Mouse (Mus musculus): ENCODE measurements around the gene Lancl2. TPM values are rescaled to one million over a fixed set of nuclear protein-coding genes. Genes with fewer than 3 reads are reported as not detected.

Lancl2 gene
- 10 to 100 TPM; 10.8 to 11.9 TPM for total RNA-seq (2021)
- long read RNA-seq, experiment 1, transcript Lancl2-201 (9 exons, 2,509 nt), result major isoform, 6 of 8 reads
- long read RNA-seq, experiment 1, partial matches to known transcripts, result 0 of 8 reads
- long read RNA-seq, experiment 1, other reads (novel, unspliced or antisense), result 1 of 8 reads
- long read RNA-seq, experiment 2, transcript Lancl2-201 (9 exons, 2,509 nt), result major isoform, 6 of 7 reads
- long read RNA-seq, experiment 2, partial matches to known transcripts, result 0 of 7 reads
- long read RNA-seq, experiment 2, other reads (novel, unspliced or antisense), result 1 of 7 reads

- intact Hi-C loops (cut with DNase I; ENCODE audit: low total_unique reads), result no loop called here
- peak; percentile 15 for DNase-seq
Measured at GRCm38 (mm10) chr6:57702376-57702742, at the start of gene Lancl2. Lancl2 (plus strand) TSS chr6:57702540.

GRCm38 (mm10) chr6:57661295-57661694 lies 41.0 kb upstream of the Lancl2 start:
- intact Hi-C loops (cut with DNase I; ENCODE audit: low total_unique reads), result no loop called here
- DNase-seq, result no peak

GRCm38 (mm10) chr6:57684156-57684555 lies 18.2 kb upstream of the Lancl2 start:
- intact Hi-C loops (cut with DNase I; ENCODE audit: low total_unique reads), result no loop called here
- DNase-seq, result no peak

GRCm38 (mm10) chr6:57691467-57692261 lies 10.7 kb upstream of the Lancl2 start, which contains the start of gene Pyurf:
Pyurf (minus strand) TSS chr6:57692078.
- intact Hi-C loops (cut with DNase I; ENCODE audit: low total_unique reads), result no loop called here
- DNase-seq, result peak; percentile 88

GRCm38 (mm10) chr6:57693116-57693515 lies 9.2 kb upstream of the Lancl2 start:
- intact Hi-C loops (cut with DNase I; ENCODE audit: low total_unique reads), result no loop called here
- no peak for DNase-seq

GRCm38 (mm10) chr6:57701686-57702085 lies 654 bp upstream of the Lancl2 start:
- intact Hi-C loops (cut with DNase I; ENCODE audit: low total_unique reads), result no loop called here
- no peak for DNase-seq

- intact Hi-C loops (cut with DNase I; ENCODE audit: low total_unique reads), result no loop called here
- DNase-seq, result peak; percentile 94
Measured at GRCm38 (mm10) chr6:57702743-57703499, 581 bp downstream of the Lancl2 start.

- intact Hi-C loops (cut with DNase I; ENCODE audit: low total_unique reads), result no loop called here
- no peak for DNase-seq
Measured at GRCm38 (mm10) chr6:57703703-57704102, 1.4 kb downstream of the Lancl2 start.

GRCm38 (mm10) chr6:57706721-57707120 lies 4.4 kb downstream of the Lancl2 start:
- intact Hi-C loops (cut with DNase I; ENCODE audit: low total_unique reads), result no loop called here
- DNase-seq, result no peak

GRCm38 (mm10) chr6:57711726-57712125 lies 9.4 kb downstream of the Lancl2 start:
- intact Hi-C loops (cut with DNase I; ENCODE audit: low total_unique reads), result no loop called here
- DNase-seq, result no peak

GRCm38 (mm10) chr6:57721347-57721746 lies 19.0 kb downstream of the Lancl2 start:
- intact Hi-C loops (cut with DNase I; ENCODE audit: low total_unique reads), result no loop called here

GRCm38 (mm10) chr6:57742749-57743148 lies 40.4 kb downstream of the Lancl2 start:
- intact Hi-C loops (cut with DNase I; ENCODE audit: low total_unique reads), result loop anchor here (10.0 kb wide), 1 partner anchor 122 kb away; no protein-coding TSS in a partner anchor
- no peak for DNase-seq

More at GRCm38 (mm10) chr6:57721347-57721746, 19.0 kb downstream of the Lancl2 start:
- DNase-seq, result no peak

- DNase-seq, result no peak
Measured at GRCm38 (mm10) chr6:57743333-57743732, 41.0 kb downstream of the Lancl2 start.

GRCm38 (mm10) chr6:57744123-57744522 lies 41.8 kb downstream of the Lancl2 start:
- intact Hi-C loops (cut with DNase I; ENCODE audit: low total_unique reads), result loop anchor here (10.0 kb wide), 1 partner anchor 121 kb away; no protein-coding TSS in a partner anchor
- DNase-seq, result no peak

More at GRCm38 (mm10) chr6:57743333-57743732, 41.0 kb downstream of the Lancl2 start:
- intact Hi-C loops (cut with DNase I; ENCODE audit: low total_unique reads), result loop anchor here (10.0 kb wide), 1 partner anchor 121 kb away; no protein-coding TSS in a partner anchor

- no peak for DNase-seq
- intact Hi-C loops (cut with DNase I; ENCODE audit: low total_unique reads), result loop anchor here (10.0 kb wide), 1 partner anchor 120 kb away; no protein-coding TSS in a partner anchor
Measured at GRCm38 (mm10) chr6:57744974-57745747, 42.8 kb downstream of the Lancl2 start.

- intact Hi-C loops (cut with DNase I; ENCODE audit: low total_unique reads), result loop anchor here (10.0 kb wide), 1 partner anchor 119 kb away; no protein-coding TSS in a partner anchor
- DNase-seq, result no peak
Measured at GRCm38 (mm10) chr6:57745748-57746129, 43.4 kb downstream of the Lancl2 start.

- intact Hi-C loops (cut with DNase I; ENCODE audit: low total_unique reads), result no loop called here
- no peak for DNase-seq
Measured at GRCm38 (mm10) chr6:57753962-57754759, 51.8 kb downstream of the Lancl2 start.

GRCm38 (mm10) chr6:57763054-57763453 lies 60.7 kb downstream of the Lancl2 start:
- intact Hi-C loops (cut with DNase I; ENCODE audit: low total_unique reads), result no loop called here
- no peak for DNase-seq
